Mouse (Mus musculus) Muller cell, postnatal 12 days (primary cell): Measurements from ENCODE around the gene Timm10b.

Experiments used
- DNase-seq: peaks from one replicate; pipeline ENCODE4 v3.0.0-alpha.2; 2015; ENCODE audit errors: inconsistent ontology term

Gene Timm10b

DNA sequence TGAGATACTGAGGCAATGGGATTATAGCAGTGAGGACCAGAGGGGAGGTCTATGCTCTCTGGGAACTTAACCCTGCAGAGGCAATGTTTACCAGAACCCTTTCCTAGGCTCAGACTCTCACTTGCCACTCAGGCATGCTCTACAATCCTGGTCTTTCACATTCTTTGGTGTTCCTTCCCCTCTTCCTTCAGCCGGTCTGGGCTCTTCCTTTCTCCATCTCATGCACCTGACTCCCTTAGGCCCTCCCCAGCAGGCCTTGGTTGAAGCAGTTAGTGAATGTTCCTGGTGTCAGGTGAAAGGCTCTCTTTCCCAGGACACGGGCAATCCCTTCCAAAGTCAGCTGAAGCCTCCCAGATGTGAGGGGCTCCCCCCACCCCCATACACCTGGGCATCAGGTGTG lies at the start of gene Timm10b:
Timm10b (plus strand) TSS at position 301 of the 400 bp plus-strand sequence.
- peak; percentile 34 for DNase-seq

DNA sequence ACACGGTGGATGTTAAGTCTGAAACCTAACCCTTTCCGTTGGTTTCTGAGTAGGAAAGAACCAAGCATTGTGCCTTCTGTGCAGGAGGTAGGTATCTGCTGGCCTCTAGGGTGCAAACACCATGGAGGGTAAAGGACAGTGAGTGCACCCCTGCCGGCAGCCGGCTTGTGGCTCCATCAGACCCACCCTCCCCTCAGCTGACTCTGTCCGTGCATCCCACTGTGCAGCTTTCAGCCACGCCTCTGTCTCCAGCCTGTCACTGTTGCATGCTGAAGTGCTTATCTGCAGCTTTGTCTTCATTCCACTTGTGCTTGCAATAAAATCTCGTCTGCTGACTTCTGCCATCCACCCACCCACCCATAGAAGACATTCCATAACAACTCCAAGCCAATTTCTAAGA lies 49.8 kb upstream of the Timm10b start:
- DNase-seq: no peak

DNA sequence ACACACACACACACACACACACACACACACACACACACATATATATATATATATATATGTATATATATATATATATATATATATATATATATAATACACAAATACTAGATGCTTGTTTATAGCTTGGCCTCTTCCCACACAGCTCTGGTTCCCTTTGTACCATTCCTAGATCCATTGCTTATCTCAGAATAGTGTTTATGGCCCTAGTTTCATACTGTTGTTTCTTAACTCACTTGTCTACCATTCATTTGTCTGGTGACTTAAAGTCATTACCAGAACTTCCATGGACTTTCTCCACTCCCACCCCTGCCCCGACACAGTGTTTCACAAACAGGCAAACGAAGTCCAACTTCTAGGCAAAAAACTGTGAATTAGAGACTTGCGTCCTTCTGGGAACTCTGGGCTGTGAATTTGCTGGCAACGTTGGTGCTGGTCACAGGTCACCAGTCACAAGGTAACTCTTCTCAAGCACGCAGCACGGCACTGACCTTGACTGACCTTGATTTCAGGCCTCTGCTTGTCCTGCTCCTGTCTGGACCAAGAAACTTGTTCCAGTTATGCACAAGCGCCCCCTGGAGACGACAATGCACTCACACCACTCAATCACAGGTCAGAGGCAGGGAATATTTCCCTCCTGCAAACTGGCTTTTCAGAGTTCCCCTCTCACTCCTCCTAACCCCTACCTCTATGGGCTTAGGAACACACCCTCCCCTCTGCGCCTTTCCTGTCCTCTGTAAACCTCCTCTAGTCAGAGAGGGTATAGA lies 36.8 kb upstream of the Timm10b start:
- peak; percentile 18 for DNase-seq

DNA sequence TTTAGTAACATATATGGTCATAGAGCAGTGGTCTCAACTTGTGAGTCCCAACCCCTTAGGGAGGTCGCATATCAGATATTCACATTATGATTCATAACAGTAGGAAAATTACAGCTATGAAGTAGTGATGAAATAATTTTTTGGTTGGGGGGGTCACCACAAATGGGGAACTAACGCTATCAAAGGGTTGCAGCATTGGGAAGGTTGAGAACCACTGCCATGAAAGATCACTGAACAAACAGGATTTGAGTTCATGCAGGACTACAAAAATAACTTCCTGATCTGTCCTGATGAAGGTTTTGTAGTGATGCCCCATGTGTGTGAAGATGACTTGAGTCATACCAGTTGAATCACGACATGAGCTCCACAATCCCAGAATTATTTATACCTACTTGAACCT lies 31.4 kb upstream of the Timm10b start:
- no peak for DNase-seq

DNA sequence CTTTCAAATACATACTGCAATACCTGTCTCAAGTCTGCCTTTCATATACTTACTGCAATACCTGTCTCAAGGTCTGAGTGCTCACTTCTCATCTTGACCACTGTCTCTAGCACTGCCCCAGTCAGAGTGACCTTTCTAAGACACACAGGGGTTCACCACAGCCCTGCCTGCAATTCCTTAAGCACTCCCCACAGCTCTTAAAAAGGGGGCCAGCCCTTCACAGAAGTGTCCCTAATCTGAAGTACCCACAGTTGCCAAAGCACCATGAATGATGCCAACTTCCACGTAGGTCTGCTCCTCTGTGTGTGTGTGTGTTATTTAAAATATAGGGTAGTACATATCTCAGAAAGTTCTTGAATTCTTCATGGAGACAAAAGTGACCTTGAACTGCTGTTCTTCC lies 28.1 kb upstream of the Timm10b start:
- DNase-seq: no peak

DNA sequence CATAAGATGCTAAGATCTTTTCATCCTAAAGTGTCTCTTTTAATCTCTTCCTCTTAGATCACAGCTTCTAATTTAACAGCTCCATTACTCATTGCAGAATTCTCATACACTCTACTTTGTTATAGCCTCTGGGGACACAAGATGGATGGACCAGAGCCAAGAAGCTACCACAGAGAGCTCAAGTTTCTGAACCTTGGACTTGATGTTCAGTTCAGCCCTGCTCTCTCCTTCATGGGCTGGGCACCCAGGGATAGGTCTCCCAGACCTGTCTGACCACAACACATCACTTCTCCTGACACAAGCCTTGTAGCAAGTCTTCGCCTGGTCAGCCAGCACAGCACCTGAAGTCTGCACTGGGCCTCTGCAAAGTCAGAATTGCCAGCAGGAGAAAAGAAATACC lies 25.5 kb upstream of the Timm10b start:
- no peak for DNase-seq

DNA sequence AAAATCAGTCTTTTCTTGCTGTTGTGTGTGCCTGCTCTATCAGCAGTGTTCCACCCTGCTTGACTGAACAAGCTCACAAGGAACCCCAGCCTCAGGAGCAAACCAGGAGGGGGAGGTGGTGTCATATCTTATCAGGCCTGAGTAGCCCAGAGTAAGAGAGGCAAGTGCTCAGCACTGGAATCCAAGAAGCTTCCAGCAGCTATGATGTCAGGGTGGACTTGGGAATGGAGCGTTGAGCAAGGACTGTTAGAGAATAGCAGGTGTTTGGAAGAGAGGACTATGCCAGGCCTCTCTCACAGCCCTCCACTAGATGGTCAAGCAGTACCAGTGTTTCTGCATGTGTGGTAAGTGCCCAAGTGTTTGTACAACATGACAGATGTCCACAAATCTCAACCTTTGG lies 24.1 kb upstream of the Timm10b start:
- DNase-seq: no peak

DNA sequence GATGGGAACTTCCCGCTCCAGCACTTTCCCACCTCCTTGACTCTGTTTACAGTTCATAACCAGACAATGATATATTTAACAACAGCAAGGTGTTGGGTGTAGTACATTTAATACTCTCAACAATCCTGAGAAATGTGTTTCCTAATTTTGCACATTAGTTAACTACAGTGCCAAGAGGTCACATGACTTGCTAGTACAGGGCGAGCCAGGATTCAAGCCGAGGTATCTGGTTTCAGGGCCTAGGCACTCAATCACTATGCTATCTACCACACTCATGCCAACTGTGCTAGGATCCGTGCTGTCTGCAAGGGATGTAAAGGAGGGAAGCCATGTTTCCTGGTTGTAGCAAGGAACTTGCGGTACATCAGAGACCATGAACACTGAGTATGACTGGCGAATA lies 23.3 kb upstream of the Timm10b start:
- DNase-seq: no peak

DNA sequence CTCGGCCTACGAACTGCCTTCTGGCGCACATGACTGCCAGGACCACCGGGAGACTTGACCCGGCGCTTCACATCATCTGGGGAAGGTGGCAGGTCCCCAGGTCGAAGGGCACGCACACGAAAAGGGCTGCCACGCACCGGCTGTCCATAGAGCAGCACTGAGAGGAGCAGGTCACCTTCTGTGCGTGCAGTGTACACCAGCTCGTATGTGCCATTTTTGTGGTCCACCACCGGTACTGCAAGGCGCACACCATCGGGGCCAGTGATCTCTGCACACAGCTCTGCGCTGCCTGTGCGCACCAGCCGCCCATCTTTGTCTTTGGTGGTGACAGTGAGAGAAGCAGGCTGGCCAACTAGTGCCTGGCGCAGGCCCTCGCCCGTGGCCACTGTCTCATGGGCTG lies 22.0 kb upstream of the Timm10b start:
- DNase-seq: no peak

DNA sequence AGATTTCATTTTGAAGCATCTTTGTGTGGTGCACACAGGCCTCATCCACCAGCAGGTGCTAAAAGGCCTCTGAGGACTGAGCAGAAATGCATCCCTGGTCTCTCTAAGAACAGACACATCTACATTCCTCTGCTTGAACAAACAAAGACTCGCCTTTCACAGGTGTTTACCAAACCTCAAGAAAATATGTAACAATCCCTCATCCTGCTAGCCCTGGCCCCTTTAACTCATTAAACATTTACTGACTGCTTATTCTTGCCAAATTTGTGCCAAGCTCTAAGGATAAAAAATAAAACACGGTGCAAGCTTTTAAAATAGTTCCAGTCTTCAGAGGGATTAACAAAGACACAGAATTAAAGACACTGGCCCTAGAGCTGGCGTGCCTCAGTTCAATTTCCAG lies 20.2 kb upstream of the Timm10b start:
- no peak for DNase-seq

DNA sequence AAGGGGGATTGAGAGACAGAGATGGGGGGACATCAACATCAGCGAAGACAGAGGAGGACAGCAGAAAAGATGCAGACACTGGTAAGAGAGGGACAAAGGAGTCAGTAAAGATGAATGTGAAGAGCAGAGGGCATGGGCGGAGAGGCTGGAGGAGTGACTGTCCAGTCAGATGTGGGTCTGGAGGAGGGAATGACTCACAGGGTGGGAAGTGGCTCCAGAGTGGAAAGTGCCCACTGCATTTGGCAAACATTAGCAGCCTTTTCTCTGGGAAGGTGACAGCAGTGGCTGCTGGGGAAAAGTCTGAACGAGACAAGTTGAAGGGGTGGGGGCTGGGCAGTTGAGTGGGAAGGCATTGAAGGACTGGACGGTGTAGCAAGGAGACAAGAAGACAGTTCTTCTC lies 18.8 kb upstream of the Timm10b start:
- DNase-seq: peak; percentile 77

DNA sequence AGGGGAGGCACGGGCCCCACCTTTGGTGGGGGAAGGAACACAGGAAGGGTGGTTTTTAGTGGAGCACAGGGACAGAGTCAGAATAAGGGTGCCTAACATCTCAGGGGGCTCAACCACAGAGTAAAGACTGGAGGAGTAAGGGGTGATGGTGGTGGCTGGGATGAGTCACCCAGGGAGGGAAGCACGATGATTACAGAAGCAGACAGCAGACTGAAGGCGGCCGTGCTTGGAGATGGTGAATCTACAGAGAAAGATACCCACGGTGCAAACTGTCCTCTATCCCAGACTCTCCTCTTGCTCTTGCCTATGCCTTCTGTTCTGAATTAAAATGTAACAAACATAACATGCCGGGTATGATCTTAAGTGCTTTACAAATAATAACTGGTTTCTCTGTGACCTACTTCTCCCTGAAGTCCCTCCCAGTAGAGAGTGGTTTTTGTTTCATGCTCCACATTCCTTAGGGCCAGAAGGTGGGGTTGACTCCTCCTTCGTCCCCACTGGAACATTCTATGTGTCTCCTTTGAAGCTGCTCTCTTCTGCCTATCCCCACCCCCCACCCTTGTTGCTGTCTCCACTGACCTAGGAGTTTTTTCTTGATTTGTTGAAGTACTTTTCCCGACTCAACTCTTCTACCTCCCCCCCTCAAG lies 18.1 kb upstream of the Timm10b start:
- DNase-seq: peak; percentile 83

DNA sequence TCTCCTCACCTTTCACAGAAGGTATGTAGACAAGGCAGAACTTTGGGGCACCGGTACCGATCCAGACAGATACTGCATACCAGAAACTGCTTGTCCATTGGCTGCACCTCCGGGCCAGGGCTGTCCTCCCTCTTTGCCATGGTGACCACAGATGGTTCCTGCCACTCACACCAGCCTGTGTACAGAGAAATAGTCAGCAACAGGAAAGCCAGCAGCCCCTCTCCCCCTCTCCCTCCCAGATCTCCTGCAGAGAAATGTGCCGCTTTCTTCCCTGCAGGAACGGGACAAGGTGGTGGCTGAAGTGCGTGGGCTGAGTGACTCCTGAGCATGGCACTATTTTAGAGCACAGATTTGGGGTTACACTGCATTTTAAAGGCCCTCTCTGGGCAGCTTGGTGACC lies 14.5 kb upstream of the Timm10b start:
- peak; percentile 22 for DNase-seq

DNA sequence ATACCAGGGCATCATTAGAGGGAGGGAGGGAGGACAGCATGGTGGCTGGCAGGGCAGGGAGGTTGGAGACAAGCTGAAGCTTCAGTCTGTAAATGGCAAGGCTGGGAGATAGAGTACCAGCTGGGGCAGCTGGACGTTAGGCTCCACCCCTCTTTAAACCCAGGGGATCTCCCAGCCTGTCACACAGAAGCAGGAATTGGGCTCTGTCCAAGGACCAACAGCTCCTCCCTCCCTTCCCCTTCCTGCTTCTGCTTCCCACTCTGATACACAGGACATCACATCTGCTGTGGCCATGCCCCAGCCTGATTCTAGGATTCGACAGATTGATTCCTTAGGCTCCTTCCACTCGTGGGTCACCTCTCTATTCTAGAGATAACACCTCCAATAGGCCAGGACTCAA lies 11.2 kb upstream of the Timm10b start:
- DNase-seq: peak; percentile 44

DNA sequence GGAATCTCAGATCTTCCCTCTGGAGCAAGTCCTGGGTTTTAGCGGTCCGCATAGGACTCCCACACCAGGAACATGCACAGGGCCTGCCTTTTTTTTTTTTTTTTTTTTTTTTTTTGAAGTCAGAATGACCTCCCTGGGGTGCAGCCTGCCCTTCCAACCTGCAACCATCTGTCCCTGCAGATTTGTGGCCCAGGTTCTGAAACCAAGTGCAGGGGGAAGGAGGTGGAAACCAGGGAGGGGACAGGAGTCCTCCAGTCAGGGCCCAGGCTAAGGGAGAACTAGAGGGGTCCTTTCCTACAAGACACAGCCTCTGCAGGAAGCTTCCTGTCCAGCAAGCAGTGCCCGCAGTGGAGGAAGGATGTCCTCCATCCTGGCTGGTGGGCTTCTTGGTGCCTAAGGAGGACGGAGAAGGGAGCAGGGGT lies 7.3 kb upstream of the Timm10b start:
- peak; percentile 40 for DNase-seq

DNA sequence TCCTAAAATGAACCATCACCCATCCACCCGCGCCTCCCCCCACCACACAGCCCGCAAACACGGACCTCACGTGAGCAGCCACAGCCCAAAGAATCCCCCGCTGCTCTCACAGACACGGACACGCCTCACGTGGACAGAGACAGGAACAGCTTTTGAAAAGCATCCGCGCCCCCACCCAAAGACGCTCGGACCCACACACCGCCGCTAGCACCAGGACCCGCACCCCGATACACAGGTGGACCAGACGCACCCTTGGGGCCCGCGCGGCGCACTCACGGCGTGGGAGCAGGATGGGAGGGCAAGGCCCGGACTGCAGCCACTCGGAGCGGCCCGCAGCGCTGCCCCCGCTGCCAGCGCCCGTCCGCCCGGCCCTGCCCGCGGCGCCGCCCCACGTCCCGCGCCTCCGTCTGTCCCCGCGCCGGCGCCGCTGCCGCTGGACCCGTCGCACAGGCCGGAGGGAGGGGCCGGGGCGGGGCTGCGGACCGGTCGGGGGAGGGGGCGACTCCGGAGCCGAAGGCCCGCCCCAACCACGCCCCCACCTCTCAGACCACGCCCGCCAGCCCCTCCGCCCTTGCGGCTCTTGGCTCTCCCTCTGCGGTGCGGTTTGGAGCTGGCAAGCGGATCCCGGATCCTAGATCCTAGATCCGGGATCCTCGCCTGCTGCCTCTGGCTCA lies 6.6 kb upstream of the Timm10b start, which contains the start of gene Trim3:
Trim3 (minus strand) TSS at position 445 of the 674 bp plus-strand sequence.
- peak; percentile 97 for DNase-seq

DNA sequence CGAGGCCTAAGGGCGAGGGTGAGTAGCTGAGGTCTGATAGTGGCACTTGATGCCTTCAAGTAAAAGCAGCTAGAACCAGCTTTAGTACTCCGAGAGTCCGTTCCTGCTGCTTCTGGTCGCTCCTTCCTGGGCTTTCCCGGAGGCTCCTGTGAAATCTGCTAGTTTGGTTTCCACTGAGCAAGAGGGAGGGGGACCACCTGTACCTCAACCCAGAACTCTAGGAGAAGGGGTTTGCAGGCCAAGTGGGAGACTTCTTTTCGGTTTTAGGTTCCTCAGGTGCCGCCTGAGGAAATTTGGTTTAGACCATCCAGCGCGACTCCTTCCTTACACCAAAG lies 6.1 kb upstream of the Timm10b start:
- DNase-seq: no peak

DNA sequence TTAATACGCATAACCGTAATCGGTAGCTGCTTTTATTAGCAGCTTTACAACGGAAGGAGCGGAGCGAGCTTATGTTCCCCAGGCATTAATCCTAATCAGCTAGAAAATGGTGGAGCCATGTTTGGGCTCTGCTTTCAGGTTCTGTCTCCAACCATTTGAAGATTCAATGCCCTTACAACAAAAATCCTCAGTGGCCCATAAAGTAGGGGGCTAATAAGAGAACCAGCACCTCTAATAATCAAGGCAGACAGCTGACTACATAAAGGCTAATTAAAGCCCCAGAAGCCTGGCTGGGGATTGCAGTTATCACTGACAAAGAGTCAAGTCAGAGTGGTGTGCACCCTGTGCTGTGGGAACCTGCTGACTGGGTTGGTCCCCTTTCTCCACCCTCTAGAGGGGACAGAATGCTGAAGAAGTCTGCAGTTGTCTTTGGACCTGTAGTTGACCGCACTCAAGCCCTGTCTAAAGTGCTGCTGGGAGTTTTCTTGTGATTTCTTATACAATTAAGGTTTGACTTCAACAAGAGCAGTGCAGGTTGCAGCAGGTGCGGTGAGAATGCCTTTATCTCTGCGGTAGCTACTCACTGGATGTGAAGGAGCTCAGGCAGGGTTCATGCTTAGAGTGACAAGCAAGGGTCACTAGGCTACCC lies 5.5 kb upstream of the Timm10b start:
- no peak for DNase-seq

DNA sequence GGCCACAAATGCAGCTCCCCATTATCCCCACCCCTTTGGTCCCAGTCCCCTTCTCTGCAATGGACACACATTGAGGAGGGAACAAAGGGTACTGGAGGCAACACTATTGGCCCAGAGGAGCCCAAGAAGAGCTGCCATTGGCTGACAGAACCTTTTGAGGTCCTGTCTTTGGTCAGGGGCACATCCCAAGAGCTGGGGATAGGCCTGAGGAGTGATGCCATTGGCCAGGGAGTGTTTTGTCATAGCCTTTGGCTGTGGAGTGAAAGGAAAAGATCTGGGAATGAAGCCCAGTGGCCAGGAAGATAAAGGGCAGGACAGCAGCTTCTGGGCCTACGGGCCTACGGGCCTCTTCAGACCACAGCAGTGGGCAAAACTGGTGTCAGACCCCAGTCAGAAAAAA lies 4.1 kb upstream of the Timm10b start:
- DNase-seq: no peak

DNA sequence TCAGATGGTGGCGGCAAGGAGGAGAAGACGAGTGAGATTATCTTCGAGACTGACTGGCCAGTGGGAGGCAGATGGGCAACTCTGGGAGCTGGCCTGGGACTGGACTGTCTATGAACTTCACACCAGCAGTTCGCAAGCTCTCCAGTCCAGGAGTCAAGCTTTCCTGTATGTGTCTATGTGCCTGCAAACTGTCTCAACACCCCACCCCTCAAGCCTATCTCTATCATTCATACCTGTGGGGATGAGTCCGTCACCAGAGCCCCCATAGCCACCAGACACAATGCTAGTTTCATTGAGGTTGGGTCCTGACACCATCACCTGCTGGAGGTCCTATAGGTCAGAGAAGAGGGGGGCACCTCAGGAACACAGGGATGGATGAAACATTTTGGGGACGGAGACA lies 1.1 kb upstream of the Timm10b start:
- DNase-seq: no peak

DNA sequence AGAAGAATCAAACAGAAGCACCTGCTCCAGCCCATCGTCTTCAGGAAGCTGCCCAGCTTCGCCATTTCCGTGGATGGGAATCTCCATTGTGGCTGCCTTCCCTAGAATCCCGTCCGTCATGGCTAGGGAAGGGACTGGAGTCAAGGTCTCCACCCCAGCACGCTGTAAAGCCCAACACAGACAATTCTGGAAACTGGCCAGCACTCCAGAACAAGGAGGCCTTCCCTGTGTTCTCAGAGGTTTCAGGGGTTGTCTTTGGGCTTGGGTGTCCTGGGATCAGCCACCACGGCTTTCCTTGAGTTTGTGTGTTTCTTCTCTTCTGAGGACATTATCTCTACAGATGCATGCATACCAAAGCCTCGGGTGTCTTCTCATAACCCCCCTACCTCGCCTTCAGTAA lies 552 bp upstream of the Timm10b start:
- DNase-seq: peak; percentile 19

DNA sequence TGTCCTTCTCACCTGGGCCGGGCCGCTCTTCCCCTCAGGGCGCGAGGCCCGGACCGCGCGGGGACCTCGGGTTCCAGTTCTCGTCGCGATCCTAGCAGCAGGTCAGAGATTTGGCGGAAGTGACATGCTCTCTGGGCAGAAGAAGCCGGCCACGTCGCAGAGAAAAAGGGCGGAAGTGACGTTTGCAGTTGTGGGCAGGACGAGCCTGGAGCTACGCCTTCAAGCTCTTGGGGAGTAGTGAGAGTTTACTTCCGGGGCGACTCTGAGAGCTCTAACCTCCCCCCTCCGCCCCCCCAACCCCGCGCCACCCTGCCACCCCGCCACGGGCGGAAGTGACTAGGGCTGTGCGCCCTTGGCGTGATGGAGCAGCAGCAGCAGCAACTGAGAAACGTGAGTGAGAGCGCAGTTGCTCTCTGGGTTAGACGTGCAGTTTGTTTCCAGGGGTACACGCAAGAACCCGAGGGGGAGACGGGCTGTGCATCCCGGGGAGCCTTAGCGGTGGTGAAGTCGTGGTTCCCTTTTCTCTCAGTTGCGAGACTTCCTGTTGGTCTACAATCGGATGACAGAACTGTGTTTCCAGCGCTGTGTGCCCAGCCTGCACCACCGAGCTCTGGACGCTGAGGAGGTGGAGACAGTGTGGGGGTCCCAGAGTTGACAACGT lies 507 bp downstream of the Timm10b start, which contains the start of the genes Arfip2 and Gm45799:
Arfip2 (minus strand) TSS at position 184 of the 661 bp plus-strand sequence.
Gm45799 (plus strand) TSS at position 320 of the 661 bp plus-strand sequence.
- DNase-seq: peak; percentile 95
